Mouse (Mus musculus) brain, embryonic 18.5 days (tissue): ENCODE data around the gene Ifnar1.
A peak's percentile ranks its signal among the peaks of the same experiment; 100 is the strongest.
"Not testable (repeated sequence)": the region's sequence is repeated elsewhere in the genome, so short reads cannot be mapped to it uniquely, and the experiment has no call there.

Source experiments
- DNase-seq: peaks from one replicate; pipeline ENCODE4 v3.0.0-alpha.2; 2012; ENCODE audit warnings: low read depth, low spot score

The Ifnar1 gene

DNA sequence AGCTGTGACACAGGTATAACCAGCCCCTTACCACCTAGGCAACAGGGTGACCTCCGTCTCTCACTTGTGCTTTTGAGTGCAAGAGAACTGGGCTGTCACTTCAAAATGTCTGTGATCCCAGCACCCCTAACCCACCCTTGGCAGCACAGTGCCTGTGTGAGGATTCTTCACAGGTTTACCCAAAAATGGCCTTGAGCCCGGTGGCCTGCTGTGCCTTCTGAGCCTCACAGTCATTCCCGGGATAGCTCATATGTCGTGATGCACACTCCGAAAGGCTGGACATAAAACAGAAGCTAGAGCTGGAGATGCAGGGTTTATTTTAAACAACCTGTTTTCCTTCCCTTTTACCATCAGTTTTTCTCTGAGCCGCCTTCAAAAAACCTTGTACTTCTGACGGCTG is 19.7 kb downstream of the Ifnar1 start:
- DNase-seq: no peak

DNA sequence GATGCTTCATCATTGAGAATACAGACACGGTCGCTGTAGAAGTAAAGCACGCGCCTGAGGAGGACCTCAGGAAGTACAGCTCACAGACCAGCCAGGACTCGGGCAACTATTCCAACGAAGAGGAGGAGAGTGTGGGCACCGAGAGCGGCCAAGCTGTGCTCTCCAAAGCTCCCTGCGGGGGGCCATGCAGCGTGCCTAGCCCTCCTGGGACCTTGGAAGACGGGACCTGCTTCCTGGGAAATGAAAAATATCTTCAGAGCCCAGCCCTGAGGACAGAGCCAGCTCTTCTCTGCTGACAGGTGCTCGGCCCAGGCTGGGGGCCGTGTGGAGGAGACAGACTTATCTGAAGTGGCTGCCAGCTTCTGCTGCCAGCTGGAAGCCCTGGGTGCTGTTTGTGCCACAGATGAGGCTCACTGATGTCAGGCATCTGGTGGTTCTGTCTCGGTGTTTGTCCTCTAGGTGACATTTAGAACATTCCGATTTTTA is 20.1 kb downstream of the Ifnar1 start:
- DNase-seq: no peak

DNA sequence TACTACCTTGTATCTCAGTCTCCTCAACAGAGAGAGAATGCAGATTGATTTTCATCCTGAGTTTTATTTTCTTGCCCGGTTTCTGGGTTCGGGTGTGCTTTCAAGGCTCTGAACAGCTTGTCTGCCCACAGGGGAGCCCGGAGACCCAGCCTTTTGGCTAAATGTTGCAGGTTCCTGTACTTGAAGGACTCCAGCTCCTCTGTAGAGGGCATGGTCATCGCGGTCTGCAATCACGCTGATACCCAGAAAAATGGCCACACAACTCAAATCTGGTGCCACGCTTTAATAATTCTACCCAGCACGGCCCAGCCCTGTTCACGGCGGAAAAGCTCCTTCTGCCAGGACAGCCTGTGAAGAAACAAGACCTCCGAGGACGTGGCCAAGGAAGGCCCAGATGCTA is 21.4 kb downstream of the Ifnar1 start:
- DNase-seq: no peak

DNA sequence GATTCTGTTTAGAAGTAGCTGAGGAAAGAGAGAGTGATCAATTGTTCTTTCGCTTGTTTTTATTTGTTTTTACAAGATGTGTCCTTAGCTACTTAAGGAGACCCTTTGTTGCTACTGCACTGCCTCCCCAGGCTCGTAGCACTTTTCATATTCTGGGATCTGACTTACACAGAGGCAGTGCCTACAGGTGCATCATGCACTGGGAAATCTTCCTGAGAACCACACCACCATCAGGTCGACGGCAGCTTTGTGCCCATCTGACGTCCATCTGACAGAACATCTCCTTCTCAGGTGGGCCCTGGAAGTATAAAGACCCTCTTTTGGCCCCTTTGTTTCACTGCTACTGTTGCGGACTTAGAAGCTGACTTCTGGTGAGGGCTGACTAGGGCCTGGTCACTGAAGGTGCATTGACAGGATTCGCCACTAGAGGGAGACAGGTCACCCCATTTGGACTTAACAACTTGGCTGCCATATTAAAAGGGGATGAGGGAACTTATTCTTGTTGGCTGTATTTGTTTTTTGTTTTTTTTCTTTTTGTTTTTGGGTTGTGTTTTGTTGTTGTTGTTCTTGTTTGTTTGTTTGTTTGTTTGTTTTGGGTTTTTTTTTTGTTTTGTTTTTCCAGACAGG is 27.2 kb downstream of the Ifnar1 start:
- DNase-seq: peak; percentile 43

DNA sequence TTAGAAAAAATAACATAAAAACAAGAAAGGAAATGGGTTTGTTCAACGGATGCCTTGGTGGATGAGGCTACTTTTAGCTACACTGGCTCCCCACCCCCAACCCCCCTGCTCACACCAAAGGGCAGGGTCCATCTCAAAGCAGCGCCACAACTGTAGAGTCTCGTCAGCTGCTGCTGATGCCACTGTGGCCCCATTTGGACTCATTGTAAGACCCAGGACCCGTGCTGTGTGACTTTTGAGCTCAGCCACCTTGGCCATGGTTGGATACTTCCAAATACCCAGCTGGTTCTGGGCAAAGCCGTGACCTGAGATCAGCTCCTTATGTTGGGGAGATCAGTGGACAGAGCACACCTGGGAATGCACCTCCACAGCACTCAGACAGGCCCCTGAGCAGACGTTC is 28.1 kb downstream of the Ifnar1 start:
- DNase-seq: no peak

DNA sequence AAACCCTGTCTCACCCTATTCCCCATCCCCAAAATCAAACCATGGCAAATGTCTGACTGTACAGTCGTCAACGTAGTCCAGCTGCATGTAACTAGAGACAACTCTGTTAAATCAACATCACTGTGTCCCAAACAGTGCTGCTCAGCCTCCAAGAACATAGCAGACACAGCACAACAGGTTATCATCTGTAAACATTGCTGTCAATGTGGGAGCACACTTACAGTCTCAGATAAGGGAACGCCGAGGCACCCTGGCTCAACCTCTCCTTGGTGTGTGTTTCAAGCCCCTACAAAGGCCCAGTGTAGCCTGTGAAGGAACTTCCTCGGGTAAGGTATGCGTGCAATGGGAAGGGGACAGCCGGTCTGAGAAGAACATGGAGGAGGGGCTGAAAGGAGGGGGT is 32.0 kb downstream of the Ifnar1 start:
- no peak for DNase-seq

DNA sequence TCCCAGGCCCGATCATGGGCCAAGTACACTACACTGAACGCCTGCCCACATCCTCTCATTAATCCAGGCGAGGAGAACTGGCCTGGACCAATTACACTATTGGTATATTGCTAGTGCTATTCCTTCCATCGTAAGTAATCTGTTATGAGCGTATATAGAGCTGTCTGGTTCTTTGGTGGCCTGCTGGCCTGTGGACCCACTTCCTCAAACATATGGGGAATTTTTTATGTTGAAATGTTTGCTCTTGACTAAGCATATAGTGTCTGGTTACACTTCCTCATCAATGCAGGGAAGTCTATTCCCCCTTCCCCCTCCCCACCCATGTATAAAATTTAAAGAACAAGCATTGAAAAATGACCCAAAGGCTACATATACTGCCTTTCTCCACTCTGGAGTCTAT is 37.0 kb downstream of the Ifnar1 start:
- DNase-seq: no peak

DNA sequence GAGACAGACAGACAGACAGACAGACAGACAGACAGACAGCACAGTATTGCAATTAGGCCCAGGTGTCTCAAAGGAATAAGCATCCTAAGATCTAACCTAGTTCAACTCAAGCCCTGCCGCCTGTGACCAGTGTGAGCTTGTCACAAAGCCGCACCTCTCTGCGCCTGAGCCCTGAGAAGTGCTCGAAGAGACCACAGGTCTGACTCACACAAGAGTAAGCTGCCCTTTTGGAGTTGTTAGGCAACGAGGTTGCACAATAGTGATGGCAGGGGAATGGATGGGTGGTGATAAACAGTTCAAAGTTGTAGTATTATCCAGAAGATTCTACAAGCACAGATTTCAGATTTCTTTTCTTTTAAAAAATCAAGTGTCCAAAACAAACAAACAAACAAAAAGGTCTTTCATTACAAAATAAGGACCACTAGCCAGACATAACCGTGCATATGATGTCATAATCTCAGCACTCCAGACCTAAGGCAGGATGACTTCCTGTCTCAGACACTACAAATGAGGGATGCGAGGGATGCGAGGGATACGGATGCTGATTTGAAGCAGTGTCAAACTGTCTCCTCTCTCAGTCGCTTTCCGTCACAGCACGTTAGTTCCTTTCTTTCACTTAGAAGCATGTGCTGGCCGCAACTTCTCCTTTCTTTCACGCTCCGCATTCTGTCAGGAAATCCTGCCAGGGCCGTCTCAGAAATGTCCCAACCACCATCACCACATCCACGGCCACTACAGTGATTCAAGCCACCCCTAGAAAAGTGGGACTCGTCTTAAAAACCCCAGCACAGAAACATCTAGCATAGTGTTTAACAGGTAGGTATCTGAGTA is 37.7 kb downstream of the Ifnar1 start:
- DNase-seq: no peak

DNA sequence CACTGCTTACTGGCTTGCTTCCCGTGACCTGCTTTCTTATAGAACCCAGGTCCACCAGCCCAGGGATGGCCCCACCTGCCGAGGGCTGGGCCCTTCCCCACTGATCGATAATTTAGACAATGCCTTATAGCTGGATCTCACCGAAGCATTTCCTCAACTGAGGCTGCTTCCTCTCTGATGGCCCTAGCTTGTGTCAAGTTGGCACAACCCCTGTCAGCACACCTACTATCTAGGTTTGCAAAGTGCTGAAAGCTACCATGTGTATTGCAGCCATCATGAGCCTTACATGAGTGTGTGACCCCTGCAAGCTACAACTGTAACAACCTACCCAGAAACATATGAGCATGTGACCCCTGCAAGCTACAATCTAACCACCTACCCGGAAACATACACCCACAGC is 39.2 kb downstream of the Ifnar1 start:
- no peak for DNase-seq

DNA sequence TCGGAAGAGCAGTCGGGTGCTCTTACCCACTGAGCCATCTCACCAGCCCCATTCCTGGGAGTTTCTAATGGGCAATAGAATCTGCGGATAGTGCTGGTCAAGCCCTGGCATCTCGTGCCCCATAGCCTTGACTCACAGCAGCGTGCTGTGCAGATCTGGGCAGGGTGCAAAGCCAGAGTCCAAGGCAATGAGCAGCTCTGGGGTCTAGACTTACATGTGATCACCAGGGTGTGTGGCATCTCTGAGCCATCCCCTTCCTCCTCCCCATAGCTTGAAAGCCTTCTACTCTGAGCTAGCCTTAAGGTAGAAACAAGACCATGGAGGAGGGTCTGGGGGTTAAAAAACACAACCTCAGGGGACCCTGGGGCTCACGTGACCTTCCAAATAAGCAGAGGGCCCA is 41.2 kb downstream of the Ifnar1 start:
- no peak for DNase-seq

DNA sequence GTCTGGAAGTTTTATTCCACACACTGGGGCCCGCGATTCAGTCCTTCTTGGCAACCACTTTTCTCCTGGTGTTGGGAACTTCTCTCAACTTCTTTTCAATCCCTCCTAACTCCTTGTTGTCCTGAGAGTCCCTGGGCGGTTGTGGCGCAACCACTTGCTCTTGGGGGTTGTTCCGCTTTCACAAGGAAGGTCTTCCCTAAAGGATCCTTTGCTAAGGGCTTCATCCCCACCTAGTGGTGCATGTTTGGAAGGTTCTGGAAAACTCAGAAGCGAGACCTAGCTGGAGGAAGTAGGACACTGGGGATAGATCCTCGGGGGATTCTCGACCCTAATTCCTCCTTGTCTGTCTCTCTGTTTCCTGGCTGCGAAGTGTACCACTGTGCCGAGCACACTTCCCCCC is 42.0 kb downstream of the Ifnar1 start:
- no peak for DNase-seq

DNA sequence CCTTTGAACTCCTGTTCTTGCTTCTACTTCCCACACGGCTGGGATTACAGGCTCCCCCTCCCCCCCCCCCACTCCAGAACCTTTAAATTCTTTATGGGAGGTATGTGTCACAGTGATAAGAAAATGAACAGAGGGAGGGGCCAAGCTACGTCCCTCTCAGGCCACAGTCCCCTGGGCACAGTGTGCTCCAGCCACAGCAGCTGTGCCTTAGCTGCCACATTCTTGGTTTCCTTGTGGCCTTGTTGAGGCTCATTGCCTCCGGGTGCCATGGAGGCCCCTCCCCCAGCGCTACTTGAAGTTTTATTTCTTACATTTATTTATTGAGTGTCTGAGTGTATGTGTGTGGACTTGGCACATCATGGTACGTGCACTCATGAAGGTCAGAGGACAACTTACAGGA is 42.5 kb downstream of the Ifnar1 start:
- DNase-seq: no peak

DNA sequence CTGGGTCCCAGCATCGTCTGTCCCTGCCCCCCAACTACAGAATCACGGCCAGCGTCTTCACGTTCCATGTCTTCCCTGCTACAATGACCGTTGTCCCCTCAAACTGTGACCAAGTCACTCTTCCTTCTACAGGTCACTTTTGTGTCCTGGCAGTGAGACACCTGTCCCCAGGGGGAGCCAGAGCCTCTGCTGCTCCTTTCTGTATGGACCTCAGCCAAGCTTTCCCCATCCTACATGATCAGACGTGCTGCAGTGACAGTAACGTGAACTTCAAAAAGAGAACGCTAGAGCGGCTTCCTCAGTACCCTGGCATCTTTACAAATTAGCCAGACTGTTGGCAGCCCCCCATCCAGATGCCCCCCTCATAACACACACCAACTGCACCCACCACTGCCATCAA is 43.5 kb downstream of the Ifnar1 start:
- DNase-seq: no peak

DNA sequence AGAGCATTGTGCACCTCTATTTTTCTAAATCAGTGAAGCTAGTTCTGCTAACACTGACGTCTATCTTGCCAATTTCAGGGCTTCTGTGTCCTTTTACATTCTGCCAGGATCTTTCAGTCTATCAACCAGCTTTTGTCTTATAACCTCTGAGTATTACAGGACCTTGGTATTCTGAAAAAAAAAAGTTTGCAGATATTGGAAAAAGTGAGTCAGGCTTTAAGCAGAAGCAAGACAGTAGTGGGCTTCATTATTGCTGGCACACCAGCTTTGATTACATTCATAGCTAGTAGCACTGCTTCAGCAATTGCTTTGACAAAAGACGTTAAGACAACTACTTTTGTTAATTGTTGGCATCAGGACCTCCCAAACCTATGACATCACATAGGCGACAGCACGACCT is 45.8 kb downstream of the Ifnar1 start:
- DNase-seq: not testable (repeated sequence)

DNA sequence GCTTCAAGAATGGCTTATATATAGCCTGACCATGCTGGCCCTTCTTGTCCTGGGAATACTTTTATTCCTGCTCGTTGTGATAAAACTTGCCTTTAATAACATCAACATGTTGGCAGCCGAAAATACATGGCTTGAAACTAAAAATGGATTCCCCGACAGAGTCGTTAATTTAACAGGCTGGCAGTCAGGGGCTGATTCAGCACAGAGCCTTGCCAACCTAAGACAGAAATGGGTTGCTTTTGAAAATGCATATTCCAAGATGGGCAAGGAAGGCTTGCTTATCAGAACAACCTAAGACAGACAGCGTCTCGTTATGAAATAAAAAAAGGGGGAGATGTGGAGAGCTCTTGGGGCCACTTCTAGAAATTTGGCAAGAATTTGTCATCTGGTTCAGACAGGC is 46.8 kb downstream of the Ifnar1 start:
- DNase-seq: peak; percentile 20

DNA sequence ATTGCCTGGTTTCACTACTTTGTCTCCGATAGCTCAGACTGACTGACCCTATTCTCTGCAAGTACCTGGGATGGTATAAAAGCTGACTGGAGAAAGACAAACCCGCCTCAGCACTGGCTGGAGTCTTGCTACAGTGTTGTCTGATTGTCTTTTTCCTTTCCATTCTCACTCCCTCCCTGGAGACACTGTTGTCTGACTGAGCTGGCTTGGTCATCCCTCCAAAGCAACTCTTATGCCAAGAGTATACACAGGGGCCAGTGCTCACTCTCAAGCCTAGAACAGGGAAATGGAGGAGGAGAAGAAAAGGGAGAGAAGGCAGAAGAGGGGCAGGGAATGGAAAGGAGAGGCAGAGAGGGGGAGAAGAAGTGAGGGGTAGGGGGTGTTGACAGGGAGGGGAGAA is 47.4 kb downstream of the Ifnar1 start:
- DNase-seq: no peak

DNA sequence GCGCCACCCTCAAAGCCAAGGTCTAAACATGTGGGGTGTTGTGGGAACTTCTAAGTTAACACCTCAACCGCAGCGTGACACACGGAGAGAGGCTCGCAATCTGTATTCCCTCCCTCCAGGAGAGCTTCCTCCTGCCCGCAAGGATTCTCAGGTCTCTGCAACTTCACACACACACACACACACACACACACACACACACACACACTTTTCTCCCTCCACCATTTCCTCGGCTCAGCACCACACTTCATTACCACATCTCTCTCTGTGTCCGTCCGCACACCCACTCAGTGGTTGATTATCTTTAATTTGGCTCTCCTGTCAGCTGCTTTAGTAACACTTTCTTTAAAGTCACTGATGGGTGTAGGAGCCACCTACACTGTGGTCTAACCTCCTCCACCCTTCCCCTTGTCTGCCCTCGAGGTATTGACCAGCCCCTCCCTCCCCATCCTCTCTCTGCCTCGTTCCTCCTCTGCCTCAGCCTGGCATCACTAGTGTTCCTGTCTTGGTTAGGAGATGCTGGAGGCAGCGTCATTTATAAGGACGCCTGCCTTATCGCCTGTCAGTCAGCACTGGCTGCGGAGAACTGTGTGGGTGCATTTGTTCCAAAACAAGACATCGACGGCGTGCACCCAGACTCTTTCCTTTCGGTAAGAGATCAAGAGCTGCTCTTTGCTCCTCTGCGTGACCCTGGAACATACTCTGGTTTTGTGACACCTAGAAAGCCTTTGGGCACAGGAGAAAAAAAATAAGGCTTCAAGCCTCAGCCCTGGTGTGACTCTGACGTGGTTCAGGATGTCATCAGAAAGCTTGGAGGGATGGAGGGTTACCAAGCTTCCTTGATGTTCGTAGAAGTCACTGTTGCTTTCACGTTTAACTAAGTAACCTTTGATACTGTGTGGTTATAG is 48.3 kb downstream of the Ifnar1 start:
- DNase-seq: no peak

DNA sequence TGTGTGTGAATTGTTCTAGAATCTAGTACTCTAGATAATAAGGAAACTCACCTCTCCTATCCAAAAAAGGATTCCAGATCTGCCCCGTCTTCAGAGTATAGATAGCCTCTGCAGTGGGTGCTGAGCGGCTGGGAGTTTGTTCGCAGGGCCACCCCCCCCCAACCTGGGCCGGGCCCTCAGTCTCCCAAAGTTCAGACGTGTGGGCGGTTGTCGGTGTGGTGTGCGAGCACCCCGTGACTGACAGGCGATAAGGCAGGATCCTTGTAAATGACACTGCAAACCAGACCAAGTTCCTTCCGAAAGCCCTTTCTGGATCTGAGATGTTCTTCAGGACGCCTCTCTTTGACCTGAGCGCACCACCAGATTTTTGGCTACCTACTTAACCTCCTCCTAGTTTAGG is 49.4 kb downstream of the Ifnar1 start:
- DNase-seq: peak; percentile 64

DNA sequence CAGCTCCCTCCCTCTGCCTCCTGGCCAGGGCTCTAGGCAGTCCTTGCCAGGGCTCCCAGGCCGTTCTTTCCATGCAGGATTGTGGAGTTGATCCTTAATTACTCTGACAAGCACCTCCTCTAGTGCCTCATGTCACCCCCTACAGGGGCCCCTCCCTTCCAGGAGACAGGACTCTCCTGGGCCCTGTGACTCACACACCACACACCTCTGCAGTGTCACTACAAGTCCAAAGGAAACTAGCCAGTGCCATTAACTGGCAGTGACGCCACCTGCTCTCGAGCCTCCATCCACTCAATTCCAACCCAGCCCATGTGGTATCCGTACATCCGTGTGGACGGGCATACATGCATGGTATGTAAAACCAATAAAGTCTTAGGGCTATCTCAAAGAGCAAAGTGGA is 49.9 kb downstream of the Ifnar1 start:
- no peak for DNase-seq

DNA sequence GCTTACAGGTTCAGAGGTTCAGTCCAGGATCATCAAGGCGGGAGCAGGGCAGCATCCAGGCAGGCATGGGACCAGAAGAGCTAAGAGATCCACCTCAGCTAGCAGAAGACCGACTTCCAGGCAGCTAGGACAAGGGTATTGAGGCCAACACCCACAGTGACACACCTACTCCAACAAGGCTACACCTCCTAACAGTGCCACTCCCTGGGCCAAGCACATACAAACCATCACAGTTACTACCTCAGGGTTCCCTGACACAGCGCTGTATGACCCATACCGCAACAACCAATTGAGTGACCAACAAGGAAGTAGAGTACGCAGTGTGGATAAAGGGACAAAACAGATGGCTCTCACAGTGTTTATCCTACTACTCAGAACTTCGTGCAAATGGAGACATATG is 51.3 kb downstream of the Ifnar1 start:
- DNase-seq: no peak

DNA sequence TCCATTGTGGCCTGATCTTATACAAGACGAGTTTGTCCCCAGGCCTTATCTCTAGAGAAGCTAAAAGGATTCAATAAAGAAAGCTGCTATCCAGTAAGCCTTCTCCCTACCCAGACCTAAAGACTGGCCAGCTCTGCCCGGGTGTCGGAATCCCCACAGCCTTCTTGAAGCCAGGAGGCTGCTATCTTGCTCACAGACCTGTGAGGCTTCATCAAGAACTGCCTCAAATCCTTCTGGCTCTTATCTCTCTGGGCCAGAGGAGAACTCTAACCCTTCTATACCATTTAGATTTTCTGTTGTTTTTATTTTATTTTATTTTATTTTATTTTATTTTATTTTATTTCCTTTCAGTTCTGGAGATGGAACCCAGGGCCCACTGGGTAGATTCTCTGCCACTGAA is 52.0 kb downstream of the Ifnar1 start:
- DNase-seq: no peak

DNA sequence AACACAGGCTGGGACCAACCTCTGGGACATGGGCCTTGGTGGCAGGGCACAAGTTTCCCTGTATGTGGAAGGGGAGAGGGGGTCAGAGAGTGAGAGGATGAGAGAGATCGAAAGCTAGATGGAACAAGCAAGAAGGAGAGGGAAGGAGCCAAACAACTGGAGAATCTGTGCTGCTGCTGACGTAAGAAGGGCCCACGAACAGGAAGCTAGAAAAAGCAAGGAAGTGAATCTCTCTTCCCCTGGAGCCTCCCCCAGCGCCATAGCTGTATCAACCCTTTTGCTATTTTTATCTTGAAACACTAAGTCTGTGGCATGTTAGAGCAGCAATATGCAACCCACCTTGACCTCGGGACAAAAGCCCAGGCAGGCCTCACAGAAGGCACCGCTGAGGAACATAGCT is 53.0 kb downstream of the Ifnar1 start:
- DNase-seq: no peak
